14 mouse cellular contexts compared by ENCODE assay signal in genomic region chr7:73630790-73631189, GRCm38 (mm10).
A peak's percentile ranks its signal among the peaks of the same experiment; 100 is the strongest.
DNase-seq lines count a peak whose midpoint lies in the region; ATAC-seq and TF ChIP-seq lines count a peak whose summit lies in the region.
"Had no signal": no experiment of that assay in that cellular context is flagged by ENCODE, and none has a peak within 500 bp of the region (broad histone marks: within the 10 kb centered on the region; RNA-seq: fewer than 3 reads in every experiment).

No protein-coding gene starts in this region.

- no peak overlapping the region for H3K9ac ChIP-seq in embryonic facial prominence, embryonic 12.5 days
- no peak overlapping the region for H3K9ac ChIP-seq in midbrain, embryonic 14.5 days (replicated peaks; ENCODE audit: low read length)
- H3K9ac ChIP-seq: liver, embryonic 12.5 days had no signal

- no peak overlapping the region for H3K4me2 ChIP-seq in embryonic facial prominence, embryonic 12.5 days (replicated peaks)
- no peak overlapping the region for H3K4me2 ChIP-seq in midbrain, embryonic 14.5 days (ENCODE audit: low read length)
- H3K4me2 ChIP-seq: liver, embryonic 12.5 days had no signal

- no peak for TF ChIP-seq CTCF in brain, embryonic 14.5 days (IDR thresholded peaks at IDR 0.05; ENCODE audit: borderline replicate concordance, extremely low read depth, insufficient read depth, insufficient read length)

- no peaks in the 10 kb centered on the region for H3K36me3 ChIP-seq in embryonic facial prominence, embryonic 12.5 days
- no peaks in the 10 kb centered on the region for H3K36me3 ChIP-seq in hindbrain, embryonic 10.5 days
- H3K36me3 ChIP-seq in midbrain, embryonic 14.5 days (ENCODE audit: control insufficient read depth, insufficient read depth, low read length) = no peaks in the 10 kb centered on the region
- H3K36me3 ChIP-seq: liver, embryonic 12.5 days had no signal

- no peak overlapping the region for H3K4me3 ChIP-seq in embryonic facial prominence, embryonic 12.5 days
- no peak overlapping the region for H3K4me3 ChIP-seq in hindbrain, embryonic 10.5 days
- no peak overlapping the region for H3K4me3 ChIP-seq in midbrain, embryonic 14.5 days (replicated peaks; ENCODE audit: low read depth, low read length)
- H3K4me3 ChIP-seq: liver, embryonic 12.5 days; megakaryocyte, embryonic 14.5 days had no signal

- no peak for TF ChIP-seq POLR2A in brain, embryonic 14.5 days (IDR thresholded peaks at IDR 0.05; ENCODE audit: borderline replicate concordance, extremely low read depth, insufficient read depth, insufficient read length, poor library complexity, severe bottlenecking)

- no peaks in the 10 kb centered on the region for H3K27me3 ChIP-seq in embryonic facial prominence, embryonic 12.5 days
- H3K27me3 ChIP-seq in hindbrain, embryonic 10.5 days (ENCODE audit: insufficient read depth, poor library complexity, severe bottlenecking) = peaks cover 50% of the 10 kb centered on the region
- H3K27me3 ChIP-seq in midbrain, embryonic 14.5 days (ENCODE audit: control insufficient read depth, insufficient read depth, low read length) = peaks cover 3% of the 10 kb centered on the region; the same call in 1 of the 2 replicates
- H3K27me3 ChIP-seq: liver, embryonic 12.5 days had no signal

- no peaks in the 10 kb centered on the region for H3K4me1 ChIP-seq in embryonic facial prominence, embryonic 12.5 days
- peaks cover 10% of the 10 kb centered on the region for H3K4me1 ChIP-seq in hindbrain, embryonic 10.5 days (replicated peaks)
- H3K4me1 ChIP-seq in midbrain, embryonic 14.5 days (ENCODE audit: control insufficient read depth, insufficient read depth, low read length) = 0 out of 2 replicates have a peak, but pooled peaks cover 5% of the 10 kb centered on the region

- 58% methylated on average over 7 of the region's 7 CpGs for whole genome bisulfite sequencing in embryonic facial prominence, embryonic 12.5 days
- 34% methylated on average over 7 of the region's 7 CpGs for WGBS in hindbrain, embryonic 10.5 days
- WGBS in midbrain, embryonic 14.5 days = 4% methylated on average over 7 of the region's 7 CpGs

- DNase-seq in brain, embryonic 14.5 days (ENCODE audit: low read depth) = peak; percentile 91
- peak; percentile 56 for DNase-seq in hindbrain, embryonic 10.5 days (ENCODE audit: low spot score)
- DNase-seq in midbrain, embryonic 14.5 days = peak; percentile 69
- no peak for DNase-seq in adrenal gland, postnatal 36 days
- no peak for DNase-seq in adrenal gland, postnatal 10 days
- DNase-seq in layer of hippocampus, postnatal 25 days (ENCODE audit: extremely low spot score in 1 of 2, low spot score in 1 of 2) = no peak
- DNase-seq: cerebellum, adult 11 months; kidney, postnatal 14 days; left cerebral cortex, postnatal 4 days; right cerebral cortex, postnatal 25 days; thymus, adult 18-20 months had no signal

- no peak overlapping the region for H3K27ac ChIP-seq in embryonic facial prominence, embryonic 12.5 days
- no peak overlapping the region for H3K27ac ChIP-seq in hindbrain, embryonic 10.5 days
- H3K27ac ChIP-seq in midbrain, embryonic 14.5 days (replicated peaks; ENCODE audit: low read depth, low read length) = peak overlapping the region; percentile 37; the same call in 1 of the 2 replicates
- H3K27ac ChIP-seq: liver, embryonic 12.5 days had no signal

- no peaks in the 10 kb centered on the region for H3K9me3 ChIP-seq in embryonic facial prominence, embryonic 12.5 days
- H3K9me3 ChIP-seq in hindbrain, embryonic 10.5 days = peaks cover 6% of the 10 kb centered on the region; the same call in 1 of the 2 replicates
- H3K9me3 ChIP-seq in midbrain, embryonic 14.5 days (ENCODE audit: control insufficient read depth, low read length) = no peaks in the 10 kb centered on the region
- H3K9me3 ChIP-seq: liver, embryonic 12.5 days had no signal

- ATAC-seq in embryonic facial prominence, embryonic 12.5 days (ENCODE audit: insufficient number of reproducible peaks, insufficient read depth, low FRiP score, low TSS enrichment) = peak; percentile 16; the same call in 1 of the 2 replicates
- peak; percentile 43; the same call in 1 of the 2 replicates for ATAC-seq in midbrain, embryonic 14.5 days (ENCODE audit: low FRiP score, low TSS enrichment)
- ATAC-seq: liver, embryonic 12.5 days had no signal

Comparison
In these comparisons a context has a peak if more than half of its experiments do, and no peak if none do; other contexts are left out.
1. DNase-seq: peak in brain, embryonic 14.5 days (single experiment), hindbrain, embryonic 10.5 days (single experiment) and midbrain, embryonic 14.5 days (single experiment); none in adrenal gland, postnatal 36 days (0 of 2), adrenal gland, postnatal 10 days (single experiment) and layer of hippocampus, postnatal 25 days (0 of 2).